Mouse (Mus musculus): ENCODE measurements at regions not wholly inside any gene's neighbourhood (a gene's known extent, or its start where the extent isn't known, plus 50 kb on each side); places are given as distances from the start of the nearest gene placed in this dataset.
"Not testable (repeated sequence)": the region's sequence is repeated elsewhere in the genome, so short reads cannot be mapped to it uniquely, and the experiment has no call there.

GRCm38 (mm10) chr7:60733331-60733994, 593.4 kb upstream of the Snrpn start:
- peak; percentile 6 to 16 for DNase-seq (ENCODE audit: low spot score in 2 of 2)

GRCm38 (mm10) chr7:60728108-60728721, 588.2 kb upstream of the Snrpn start:
- not testable (repeated sequence) for DNase-seq (ENCODE audit: low spot score in 2 of 2)
